Mouse (Mus musculus) left cerebral cortex, adult 11 months (tissue): Measurements from ENCODE around the gene Repin1.

Experiments used
- DNase-seq: peaks from one replicate; pipeline ENCODE4 v3.0.0; 2022; ENCODE audit warnings: low spot score

Repin1 gene

GRCm38 (mm10) chr6:48626464-48626863, 32.8 kb downstream of the Repin1 start, which contains the start of gene AI854703:
Gene AI854703 (plus strand): TSS chr6:48626764.
- DNase-seq, result no peak

- peak; percentile 59 for DNase-seq
Observed at GRCm38 (mm10) chr6:48626984-48627383, 33.3 kb downstream of the Repin1 start.

DNA sequence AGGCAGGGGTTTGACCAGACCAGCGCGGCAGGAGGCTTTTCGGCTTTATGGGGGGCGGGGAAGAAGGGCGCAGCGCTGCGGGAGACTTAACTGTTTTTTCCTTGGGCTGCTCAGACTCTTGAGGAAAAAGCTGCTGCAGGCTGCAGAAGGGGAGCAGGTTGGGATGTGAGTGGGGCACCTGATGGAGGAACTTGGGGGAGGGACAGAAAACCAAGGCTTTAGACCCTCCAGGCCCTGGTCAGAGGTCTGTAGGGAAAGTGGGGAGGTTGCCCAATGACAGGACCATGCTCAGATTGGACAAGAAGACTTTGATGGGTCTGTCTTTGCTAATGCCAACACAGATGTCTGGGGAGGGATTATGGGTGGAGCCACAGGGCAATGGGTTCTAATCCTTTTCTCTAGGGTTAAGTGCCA, 33.8 kb downstream of the Repin1 start:
- DNase-seq, result no peak

GRCm38 (mm10) chr6:48628377-48628776, 34.7 kb downstream of the Repin1 start:
- no peak for DNase-seq

DNA sequence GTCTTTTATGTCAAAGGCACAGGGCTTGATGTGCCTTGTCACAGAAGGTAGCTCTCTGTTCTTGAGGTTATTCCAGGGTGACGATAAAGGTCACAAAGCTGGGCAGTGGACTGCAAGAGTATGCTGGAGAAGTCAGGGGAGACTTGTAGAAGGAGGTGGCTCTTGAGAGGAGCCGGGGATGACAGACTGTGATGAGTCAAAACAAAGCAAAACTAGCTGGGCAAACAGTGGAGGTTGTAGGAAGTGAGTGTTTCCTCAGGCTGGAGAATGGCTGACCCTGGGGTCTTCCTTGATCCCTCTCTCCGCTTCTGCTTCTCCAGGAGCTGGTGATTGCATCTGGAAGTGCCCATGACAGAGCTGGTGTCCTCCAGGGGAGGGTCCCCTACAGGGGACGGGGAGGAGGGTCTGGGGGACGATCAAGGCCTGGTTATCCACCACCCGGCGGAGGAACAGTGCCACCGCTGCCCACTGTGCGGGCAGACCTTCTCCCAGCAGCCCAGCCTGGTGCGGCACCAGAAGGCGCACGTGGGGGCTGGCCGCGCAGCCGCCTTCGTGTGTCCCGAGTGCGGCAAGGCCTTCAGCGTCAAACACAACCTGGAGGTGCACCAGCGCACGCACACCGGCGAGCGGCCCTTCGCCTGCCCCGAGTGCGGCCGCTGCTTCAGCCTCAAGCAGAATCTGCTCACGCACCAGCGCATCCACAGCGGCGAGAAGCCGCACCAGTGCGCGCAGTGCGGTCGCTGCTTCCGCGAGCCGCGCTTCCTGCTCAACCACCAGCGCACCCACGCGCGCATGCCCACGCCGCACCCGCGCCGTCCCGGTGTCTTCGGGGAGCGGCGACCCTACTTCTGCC, 35.4 kb downstream of the Repin1 start:
- no peak for DNase-seq

DNA sequence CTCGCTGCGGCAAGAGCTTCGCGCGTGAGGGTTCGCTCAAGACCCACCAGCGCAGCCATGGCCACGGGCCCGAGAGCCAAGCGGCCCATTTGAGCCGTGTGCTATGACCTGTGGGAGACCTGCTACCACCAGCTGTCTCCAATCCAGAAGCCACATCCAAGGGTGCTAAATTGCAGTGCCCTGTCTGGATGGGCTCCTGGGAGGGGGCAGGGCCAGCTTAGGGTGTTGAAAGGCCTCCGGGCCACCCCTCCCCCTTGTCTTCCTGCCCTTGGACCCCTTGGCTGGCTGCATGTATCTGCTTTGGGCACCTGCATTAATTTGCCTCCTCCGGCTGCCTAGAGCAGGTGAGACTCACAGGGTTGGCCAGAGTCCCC, 36.0 kb downstream of the Repin1 start:
- DNase-seq, result no peak

DNA sequence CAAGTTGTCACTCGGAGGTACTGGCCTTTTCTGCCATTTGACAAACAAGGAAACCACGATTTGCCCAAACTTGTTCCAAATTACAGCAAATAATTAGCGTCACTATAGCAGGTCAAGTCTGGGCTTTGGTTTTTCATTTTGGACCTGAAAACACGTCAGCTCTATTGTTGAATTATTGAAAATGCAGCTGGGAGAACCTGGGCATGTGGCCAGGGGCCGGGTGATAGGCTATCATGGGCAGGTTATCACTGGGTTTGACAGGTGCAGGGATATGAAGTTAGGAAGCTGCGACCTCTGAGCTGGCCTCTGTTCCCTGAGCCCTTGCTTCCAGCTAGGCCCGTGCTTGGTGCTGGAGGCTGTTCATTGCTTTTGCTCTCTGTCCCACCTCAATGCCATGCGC, 37.1 kb downstream of the Repin1 start:
- no peak for DNase-seq

GRCm38 (mm10) chr6:48635105-48635504, 41.4 kb downstream of the Repin1 start:
- no peak for DNase-seq

DNA sequence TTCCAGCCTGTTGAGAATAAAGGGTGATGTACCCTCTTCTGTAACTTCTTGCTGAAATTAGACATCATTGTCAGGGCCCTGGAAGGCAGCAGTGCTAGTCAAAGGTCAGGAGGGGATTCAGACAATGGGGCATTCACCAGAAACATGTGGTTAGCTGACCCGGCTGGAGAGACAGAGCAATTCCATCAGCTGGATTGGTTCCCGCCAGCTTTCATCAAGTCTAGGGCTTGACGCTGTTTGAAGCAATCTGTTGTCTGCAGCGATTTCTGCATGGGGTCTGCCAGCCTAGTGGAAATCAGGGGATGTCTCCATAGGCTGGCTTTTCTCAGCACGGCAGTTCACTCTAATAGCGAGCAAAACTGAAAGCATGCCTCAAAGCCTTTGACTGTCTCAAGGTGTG, 42.8 kb downstream of the Repin1 start:
- DNase-seq, result no peak

GRCm38 (mm10) chr6:48637811-48638500, 44.3 kb downstream of the Repin1 start:
- no peak for DNase-seq

GRCm38 (mm10) chr6:48638553-48638952, 44.9 kb downstream of the Repin1 start:
- no peak for DNase-seq

GRCm38 (mm10) chr6:48641391-48641790, 47.7 kb downstream of the Repin1 start:
- no peak for DNase-seq

GRCm38 (mm10) chr6:48642764-48643292, 49.1 kb downstream of the Repin1 start:
- DNase-seq, result no peak

DNA sequence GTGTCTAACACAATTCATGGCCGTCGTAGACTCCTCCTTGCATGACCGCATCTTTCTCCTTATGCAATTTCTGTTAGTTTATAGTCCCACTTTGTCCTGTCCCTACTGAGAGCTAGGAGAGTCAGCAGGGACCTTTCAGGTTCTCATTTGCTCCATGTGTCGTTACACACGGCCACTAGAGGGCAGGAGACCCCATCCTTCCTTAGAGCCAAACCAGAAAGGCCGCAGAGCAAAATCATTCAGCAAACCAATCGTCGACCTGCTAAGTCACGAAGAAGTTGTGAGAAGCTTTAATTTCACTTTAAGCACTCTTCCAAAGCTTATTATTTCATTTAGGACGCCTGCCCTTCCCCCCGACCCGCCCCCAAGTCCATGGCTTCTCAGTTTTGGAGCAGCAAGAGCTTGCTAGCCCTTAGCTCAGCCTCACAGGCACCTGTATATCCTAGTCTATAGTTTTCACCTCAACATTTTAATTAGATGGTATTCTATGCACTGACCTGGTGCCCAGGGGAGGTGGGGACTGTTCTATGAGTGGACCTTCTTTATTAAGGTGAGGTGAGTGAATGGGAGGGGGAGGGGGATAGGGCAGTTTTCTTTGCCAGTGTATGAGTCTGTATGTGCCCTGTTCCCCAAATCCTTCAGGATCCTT, 52.1 kb downstream of the Repin1 start:
- DNase-seq, result no peak

GRCm38 (mm10) chr6:48646309-48646690, 52.6 kb downstream of the Repin1 start:
- no peak for DNase-seq

DNA sequence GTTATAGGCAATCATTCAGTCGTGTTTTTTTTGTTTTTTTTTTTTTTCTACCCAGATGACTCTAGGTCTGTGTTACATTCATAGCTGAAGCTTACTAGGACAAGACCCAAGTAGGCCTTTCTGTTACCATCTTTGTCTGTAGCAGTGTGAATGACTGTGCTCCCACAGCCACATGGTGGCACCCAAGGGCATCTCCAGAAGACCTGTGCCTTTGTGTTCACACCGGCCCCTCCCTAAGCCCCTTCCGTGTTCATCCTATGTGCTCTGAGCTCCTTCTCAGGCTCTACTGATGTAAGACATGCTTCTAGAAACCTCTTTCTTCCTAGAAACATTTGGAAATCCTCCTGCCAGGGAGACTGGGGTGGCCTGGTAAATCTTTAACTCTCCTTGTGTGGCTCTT, 53.3 kb downstream of the Repin1 start, which contains the start of gene Gimap8:
Gene Gimap8 (plus strand): TSS at position 240 of the 400 bp plus-strand sequence.
- DNase-seq, result no peak

- DNase-seq, result no peak
Observed at GRCm38 (mm10) chr6:48647611-48648010, 53.9 kb downstream of the Repin1 start.
